Mouse (Mus musculus): Measurements from ENCODE around the gene Fam162a.

- TF ChIP-seq CTCF (IDR thresholded peaks at IDR 0.05; ENCODE audit: control insufficient read depth, insufficient read depth, low read length) (no peak), POLR2A (IDR thresholded peaks at IDR 0.05; ENCODE audit: borderline replicate concordance, control insufficient read depth, low read depth, low read length) (no peak)
These were observed 17.7 kb downstream of the Fam162a start for GRCm38 (mm10) chr16:36053524-36054275.

Data from bone marrow, adult 2 months (tissue).